Mouse (Mus musculus): ENCODE data around the gene 4632433K11Rik. TPM values are rescaled to one million over a fixed set of nuclear protein-coding genes. Genes with fewer than 3 reads are reported as not detected.
"Not testable (repeated sequence)": the region's sequence is repeated elsewhere in the genome, so short reads cannot be mapped to it uniquely, and the experiment has no call there.

Gene 4632433K11Rik
- not detected in 2 replicates for polyA plus RNA-seq (2015; fragmentation: Nextera tagmentation; extraction: Ambion mirVana)

DNA sequence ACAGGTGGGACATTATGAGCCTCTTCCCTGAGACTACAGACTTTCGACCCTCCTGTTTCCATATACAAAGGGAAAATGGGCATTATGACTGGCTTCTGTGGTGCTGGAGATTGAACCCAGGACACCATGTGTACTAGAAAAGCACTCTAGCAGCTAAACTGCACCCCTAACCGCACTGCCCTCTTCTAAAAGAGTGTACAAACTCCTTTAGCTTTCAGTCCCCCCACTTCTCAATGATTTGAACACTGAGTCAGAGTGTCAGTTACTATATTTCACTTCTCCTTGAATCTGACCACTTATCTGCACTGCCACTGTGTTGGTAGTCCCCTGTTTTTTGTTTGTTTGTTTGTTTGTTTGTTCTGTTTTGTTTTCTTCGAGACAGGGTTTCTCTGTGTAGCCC, at the start of gene 4632433K11Rik:
Gene 4632433K11Rik, plus strand, starts transcription at position 301 of the 400 bp plus-strand sequence.
- Histone ChIP-seq H3K9me3 (no peaks in the 10 kb centered on the region), H3K4me2 (replicated peaks) (no peak within 1 kb of the TSS), H3K9ac (replicated peaks) (no peak within 1 kb of the TSS), H3K27ac (replicated peaks) (no peak within 1 kb of the TSS), H3K4me1 (peaks cover 11% of the 10 kb centered on the region), H3K4me3 (no peak within 1 kb of the TSS), H3K27me3 (no peaks in the 10 kb centered on the region), H3K36me3 (peaks cover 75% of the 10 kb centered on the region)
- no peak for ATAC-seq (replicated peaks)
- WGBS, result 92% methylated on average over 3 of the region's 3 CpGs

DNA sequence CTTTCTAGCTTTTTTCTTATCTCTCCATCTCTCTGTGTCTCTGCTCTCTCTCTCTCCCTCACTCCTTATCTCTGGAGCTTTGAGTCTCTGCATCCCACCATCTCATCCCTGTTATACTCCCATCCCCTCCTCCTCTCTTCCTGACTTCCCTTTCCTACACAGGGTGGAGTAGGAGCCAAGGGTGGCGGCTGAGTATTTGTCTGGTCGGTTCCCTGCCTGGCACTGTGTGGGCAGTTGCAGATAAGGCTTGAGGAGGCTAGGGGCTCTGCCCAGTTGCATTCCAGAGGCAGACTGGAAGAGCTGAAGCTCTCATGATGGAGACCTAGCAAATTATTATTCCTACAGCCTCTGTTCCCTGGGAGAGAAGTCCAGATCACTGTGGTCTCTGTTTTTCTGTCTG, 45.7 kb upstream of the 4632433K11Rik start:
- no peak overlapping the region for H3K9ac ChIP-seq (replicated peaks)
- H3K9me3 ChIP-seq, result no peaks in the 10 kb centered on the region
- H3K4me1 ChIP-seq, result peaks cover 5% of the 10 kb centered on the region; the same call in 1 of the 2 replicates
- H3K36me3 ChIP-seq, result peaks cover 18% of the 10 kb centered on the region
- no peak overlapping the region for H3K4me3 ChIP-seq
- no peak overlapping the region for H3K27ac ChIP-seq (replicated peaks)
- H3K27me3 ChIP-seq, result no peaks in the 10 kb centered on the region
- 74% methylated on average over 2 of the region's 2 CpGs for WGBS
- H3K4me2 ChIP-seq (replicated peaks), result no peak overlapping the region
- ATAC-seq (replicated peaks), result no peak

DNA sequence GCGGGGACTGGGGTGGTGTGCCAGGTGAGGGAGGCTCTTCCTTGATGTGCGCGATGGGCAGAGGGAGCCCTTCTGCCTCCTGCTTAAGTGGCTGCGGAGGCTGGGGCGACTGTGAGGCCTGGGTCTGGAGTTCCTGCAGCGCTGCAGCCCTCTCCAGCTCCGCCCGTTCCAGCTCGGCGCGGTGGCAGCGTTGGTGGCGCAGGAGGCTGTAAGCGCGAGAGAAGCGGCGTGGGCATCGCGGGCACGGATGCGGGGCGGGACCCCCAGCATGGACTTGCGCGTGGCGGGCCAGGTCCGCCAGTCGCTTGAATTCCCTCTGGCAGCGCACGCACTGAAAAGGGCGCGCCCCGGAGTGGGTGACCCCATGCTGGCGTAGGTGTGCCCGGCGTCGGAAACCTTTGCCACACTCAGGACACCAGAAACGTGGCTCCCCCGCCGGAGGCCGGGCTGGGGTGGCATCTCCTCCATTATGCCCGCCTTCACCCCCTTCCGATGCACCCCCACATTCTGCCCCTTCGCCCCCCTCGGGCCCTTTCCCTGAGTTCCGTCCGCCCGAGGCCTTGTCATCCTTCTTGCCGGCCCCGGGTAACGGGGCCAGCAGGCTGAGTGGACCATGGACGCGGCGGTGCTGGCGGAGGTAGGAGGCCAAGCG, 40.4 kb upstream of the 4632433K11Rik start:
- Histone ChIP-seq H3K4me2 (replicated peaks) (peak overlapping the region; percentile 85), H3K4me1 (peaks cover 34% of the 10 kb centered on the region), H3K36me3 (peaks cover 33% of the 10 kb centered on the region), H3K9ac (replicated peaks) (0 out of 2 replicates have a peak overlapping the region, but pooled peaks have one; percentile 4), H3K4me3 (peak overlapping the region; percentile 72), H3K27me3 (no peaks in the 10 kb centered on the region), H3K27ac (replicated peaks) (no peak overlapping the region), H3K9me3 (no peaks in the 10 kb centered on the region)
- 45% methylated on average over 55 of the region's 55 CpGs for WGBS
- ATAC-seq (replicated peaks), result no peak

DNA sequence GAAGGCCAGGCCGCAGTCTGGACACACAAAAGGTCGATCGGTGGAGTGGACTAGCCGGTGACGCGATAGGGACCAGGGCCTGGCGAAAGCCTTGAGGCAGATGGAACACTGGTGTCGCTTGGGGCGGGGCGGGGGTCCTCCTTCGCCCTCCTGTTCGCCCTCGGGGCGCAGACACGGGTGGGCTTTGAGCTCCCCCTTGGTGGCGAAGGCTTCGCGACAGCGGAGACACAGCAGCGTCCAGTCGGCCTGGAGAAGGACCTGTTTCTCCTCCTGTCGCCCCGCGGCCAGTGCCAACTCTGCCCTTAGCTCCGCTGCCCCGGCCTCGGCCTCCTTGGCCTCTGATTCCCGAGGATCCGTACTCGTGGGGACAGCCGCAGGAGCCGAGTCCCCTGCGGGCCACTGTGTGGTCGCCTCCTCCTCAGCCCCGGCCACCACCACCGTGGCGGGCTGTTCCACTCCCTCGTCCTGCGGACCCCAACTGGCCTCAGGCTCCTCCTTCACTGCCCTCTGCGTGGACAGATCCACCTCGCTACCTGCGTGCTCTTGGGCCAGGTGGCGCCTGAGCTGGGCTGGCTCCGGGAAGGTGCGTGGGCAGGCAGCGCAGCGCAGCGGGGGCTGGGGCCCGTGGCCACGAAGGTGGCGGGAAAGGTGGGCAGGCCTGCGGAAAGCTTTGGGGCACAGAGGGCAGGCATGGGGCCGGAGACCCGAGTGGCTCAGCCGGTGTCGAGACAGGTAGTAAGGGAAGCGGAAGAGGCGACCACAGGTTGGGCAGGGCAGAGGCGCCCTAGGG, 39.7 kb upstream of the 4632433K11Rik start:
- ATAC-seq (replicated peaks), result no peak
- WGBS, result 57% methylated on average over 59 of the region's 59 CpGs
- peak overlapping the region; percentile 85 for H3K4me2 ChIP-seq (replicated peaks)
- H3K36me3 ChIP-seq, result peaks cover 33% of the 10 kb centered on the region
- peak overlapping the region; percentile 72 for H3K4me3 ChIP-seq
- H3K4me1 ChIP-seq, result peaks cover 34% of the 10 kb centered on the region
- H3K27me3 ChIP-seq, result no peaks in the 10 kb centered on the region
- no peaks in the 10 kb centered on the region for H3K9me3 ChIP-seq
- peak overlapping the region; percentile 88; the same call in 1 of the 2 replicates for H3K9ac ChIP-seq (replicated peaks)
- no peak overlapping the region for H3K27ac ChIP-seq (replicated peaks)

DNA sequence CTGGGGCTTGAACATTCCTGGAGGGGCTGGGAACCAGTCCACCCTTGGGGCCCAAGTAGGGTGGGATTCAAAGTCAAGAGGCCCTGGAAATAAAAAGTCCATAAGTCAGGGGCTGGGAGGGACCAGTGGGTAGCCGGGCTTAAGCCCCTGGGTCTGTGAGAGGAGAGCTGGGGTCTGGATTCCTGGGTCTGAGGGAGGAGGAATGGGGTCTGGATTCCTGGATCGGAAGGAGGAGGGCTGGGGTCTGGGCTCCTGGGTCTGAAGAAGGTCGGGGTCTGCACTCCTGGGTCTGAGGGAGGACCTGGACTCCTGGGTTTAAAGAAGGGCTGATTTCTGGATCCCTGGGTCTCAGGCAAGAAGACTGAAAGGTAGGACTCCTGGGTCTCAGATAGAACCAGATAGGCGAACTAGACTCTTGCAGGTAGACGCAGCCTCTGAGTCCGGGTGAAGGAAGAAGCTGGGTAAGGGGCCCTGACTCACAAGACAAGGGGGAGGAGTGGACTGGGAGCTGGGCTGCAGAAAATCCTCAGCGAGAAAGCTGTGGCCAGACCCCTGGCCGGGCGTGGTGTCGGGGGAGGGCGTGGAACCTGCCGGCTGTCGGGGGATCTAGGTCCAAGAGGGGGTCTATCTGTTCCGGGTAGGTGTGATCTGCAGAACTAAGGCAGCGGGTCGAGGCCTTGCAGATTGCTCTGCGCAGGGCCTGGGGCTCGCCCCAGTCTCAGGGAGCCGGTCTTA, 38.5 kb upstream of the 4632433K11Rik start:
- peak overlapping the region; percentile 72 for H3K4me3 ChIP-seq
- H3K4me2 ChIP-seq (replicated peaks), result peak overlapping the region; percentile 85
- WGBS, result 6% methylated on average over 19 of the region's 19 CpGs
- no peaks in the 10 kb centered on the region for H3K27me3 ChIP-seq
- peak; percentile 17 for ATAC-seq (replicated peaks)
- peak overlapping the region; percentile 72 for H3K27ac ChIP-seq (replicated peaks)
- H3K9ac ChIP-seq (replicated peaks), result peak overlapping the region; percentile 88
- no peaks in the 10 kb centered on the region for H3K9me3 ChIP-seq
- peaks cover 33% of the 10 kb centered on the region for H3K36me3 ChIP-seq
- peaks cover 34% of the 10 kb centered on the region for H3K4me1 ChIP-seq

DNA sequence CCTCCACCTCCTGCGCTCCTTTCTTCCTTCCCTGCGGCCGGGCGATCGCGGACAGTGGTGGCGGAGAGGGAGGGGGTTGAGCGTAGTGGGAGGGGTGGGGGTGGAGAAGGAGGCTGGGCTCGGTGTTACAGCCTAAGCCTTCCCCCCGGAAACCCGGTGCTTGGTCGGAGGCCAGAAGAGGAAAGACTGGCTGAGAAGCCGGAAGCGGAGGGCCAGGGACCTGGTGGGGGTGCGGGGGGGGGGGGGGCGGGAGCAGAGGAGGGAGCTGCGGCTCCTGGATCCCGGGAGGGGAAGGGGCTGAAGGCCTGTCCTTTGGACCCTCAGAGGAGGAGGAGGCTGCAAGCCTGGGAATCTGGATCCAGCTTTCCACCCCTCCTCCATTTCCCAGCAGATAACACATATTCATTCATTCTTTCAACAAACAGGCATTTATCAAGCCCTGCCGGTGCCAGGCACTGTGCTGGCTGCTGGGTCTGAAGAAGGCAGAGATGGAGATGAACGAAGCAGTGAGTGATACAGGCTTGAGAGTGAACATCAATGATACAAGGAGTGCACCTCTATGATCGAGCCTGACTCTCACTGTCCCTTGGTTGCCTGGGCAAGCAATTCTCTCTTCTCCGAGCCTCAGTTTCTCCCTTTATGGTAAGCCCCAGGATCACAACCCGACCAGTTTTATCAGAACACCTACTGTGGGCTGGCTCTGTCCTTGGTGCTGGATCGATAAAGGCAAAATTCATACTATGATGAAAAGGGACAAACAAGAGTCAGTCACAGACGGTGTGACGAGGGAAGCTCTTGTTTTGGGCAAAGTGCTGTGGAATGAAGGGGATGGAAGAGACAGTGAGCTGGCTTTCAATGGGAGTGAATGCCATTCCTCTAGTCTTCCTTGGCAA, 37.7 kb upstream of the 4632433K11Rik start, which contains the start of gene Zfp579:
Gene Zfp579, minus strand, starts transcription at position 156 of the 893 bp plus-strand sequence.
- H3K36me3 ChIP-seq, result peaks cover 32% of the 10 kb centered on the region
- H3K4me1 ChIP-seq, result peaks cover 34% of the 10 kb centered on the region
- H3K27ac ChIP-seq (replicated peaks), result peak within 1 kb of the TSS; percentile 72
- WGBS, result 5% methylated on average over 22 of the region's 26 CpGs
- H3K27me3 ChIP-seq, result no peaks in the 10 kb centered on the region
- H3K4me3 ChIP-seq, result peak within 1 kb of the TSS; percentile 72
- H3K9me3 ChIP-seq, result no peaks in the 10 kb centered on the region
- peak; percentile 87 for ATAC-seq (replicated peaks)
- H3K4me2 ChIP-seq (replicated peaks), result peak within 1 kb of the TSS; percentile 85
- H3K9ac ChIP-seq (replicated peaks), result peak within 1 kb of the TSS; percentile 88

DNA sequence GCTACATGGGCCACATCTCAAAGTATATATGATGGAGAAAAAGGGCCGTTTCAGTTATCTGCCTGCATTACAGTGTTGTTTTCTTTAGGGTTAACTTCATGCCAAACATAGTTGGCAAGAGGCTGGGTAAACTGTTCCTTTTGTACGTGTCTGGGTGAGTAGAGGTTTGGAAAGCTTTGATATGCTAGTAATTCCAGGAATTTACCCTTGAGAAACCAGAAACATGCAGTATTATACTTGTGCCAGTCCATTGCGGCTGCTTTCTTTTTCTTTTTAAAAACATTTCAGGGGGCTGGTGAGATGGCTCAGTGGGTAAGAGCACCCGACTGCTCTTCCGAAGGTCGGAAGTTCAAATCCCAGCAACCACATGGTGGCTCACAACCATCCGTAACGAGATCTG, 37.0 kb upstream of the 4632433K11Rik start:
- Histone ChIP-seq H3K27me3 (no peaks in the 10 kb centered on the region), H3K9ac (replicated peaks) (peak overlapping the region; percentile 88), H3K9me3 (no peaks in the 10 kb centered on the region), H3K36me3 (peaks cover 26% of the 10 kb centered on the region), H3K27ac (replicated peaks) (peak overlapping the region; percentile 62), H3K4me2 (replicated peaks) (peak overlapping the region; percentile 85), H3K4me1 (peaks cover 34% of the 10 kb centered on the region), H3K4me3 (peak overlapping the region; percentile 72)
- ATAC-seq (replicated peaks), result no peak
- WGBS, result 64% methylated on average over 8 of the region's 8 CpGs

DNA sequence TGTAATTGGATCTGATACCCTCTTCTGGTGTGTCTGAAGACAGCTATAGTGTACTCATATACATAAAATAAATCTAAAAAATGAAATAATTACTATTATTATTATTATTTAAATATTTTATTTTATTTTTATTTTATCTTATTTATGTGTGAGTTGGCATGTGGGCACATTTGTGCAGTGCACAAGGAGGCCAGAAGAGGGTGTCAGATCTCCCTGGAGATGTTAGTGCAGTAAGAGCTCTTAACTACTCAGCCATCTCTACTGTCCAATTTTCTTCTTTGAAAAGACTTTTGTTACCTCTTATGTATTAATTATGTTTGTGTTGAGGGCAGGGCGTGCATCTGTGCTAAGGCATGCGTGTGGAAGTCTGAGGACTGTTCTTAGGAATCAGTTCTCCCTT, 34.0 kb upstream of the 4632433K11Rik start:
- no peak overlapping the region for H3K4me2 ChIP-seq (replicated peaks)
- WGBS, result 70% methylated on average over 2 of the region's 2 CpGs
- H3K9ac ChIP-seq (replicated peaks), result no peak overlapping the region
- H3K27ac ChIP-seq (replicated peaks), result no peak overlapping the region
- H3K27me3 ChIP-seq, result no peaks in the 10 kb centered on the region
- H3K9me3 ChIP-seq, result no peaks in the 10 kb centered on the region
- H3K4me3 ChIP-seq, result no peak overlapping the region
- 0 out of 2 replicates have a peak, but pooled peaks cover 3% of the 10 kb centered on the region for H3K36me3 ChIP-seq
- peaks cover 13% of the 10 kb centered on the region for H3K4me1 ChIP-seq
- no peak for ATAC-seq (replicated peaks)

DNA sequence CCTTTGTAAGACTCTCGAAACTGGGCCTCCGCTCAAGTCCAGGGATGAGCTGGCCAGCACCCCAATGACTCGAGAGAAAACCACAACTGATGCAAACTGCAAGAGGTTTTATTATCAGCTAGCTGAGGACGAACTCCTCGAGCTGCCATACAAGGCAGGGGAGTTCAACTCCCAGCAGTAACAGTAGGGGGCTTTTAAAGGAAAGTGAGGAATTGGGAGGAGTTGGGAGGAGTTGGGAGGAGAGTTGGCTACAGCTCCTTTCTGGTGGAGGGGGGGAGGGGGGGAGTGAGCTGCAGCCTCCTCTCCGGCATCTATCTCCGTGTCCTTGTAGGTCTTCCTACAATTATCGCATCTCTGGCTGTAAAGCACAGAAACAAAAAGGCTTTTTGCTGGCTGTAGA, 31.0 kb upstream of the 4632433K11Rik start:
- WGBS, result 60% methylated on average over 8 of the region's 8 CpGs
- not testable (repeated sequence) for ATAC-seq (replicated peaks); H3K27ac ChIP-seq (replicated peaks); H3K9ac ChIP-seq (replicated peaks); H3K4me1 ChIP-seq; H3K4me3 ChIP-seq; H3K9me3 ChIP-seq; H3K27me3 ChIP-seq; H3K4me2 ChIP-seq (replicated peaks)
- H3K36me3 ChIP-seq, result peaks cover 19% of the 10 kb centered on the region

DNA sequence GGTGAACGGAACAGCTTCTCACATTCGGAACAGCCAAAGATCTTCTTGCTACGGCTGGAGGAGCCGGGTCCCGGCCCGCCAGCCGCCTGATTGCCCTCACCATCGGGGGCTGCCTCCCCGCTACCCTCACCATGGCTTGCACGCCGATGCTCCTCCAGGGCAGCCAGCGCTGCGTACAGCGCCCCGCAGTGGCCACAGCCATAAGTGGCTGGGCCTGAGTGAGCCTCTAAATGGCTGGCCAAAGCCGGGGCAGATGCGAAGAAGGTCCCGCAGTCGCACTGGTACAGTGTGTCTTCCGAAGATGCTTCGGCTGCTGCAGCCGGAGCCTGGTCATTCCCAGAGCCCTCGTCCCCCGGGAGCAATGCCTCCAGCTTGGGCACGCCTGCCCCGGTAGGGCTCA, 25.7 kb upstream of the 4632433K11Rik start:
- WGBS, result 97% methylated on average over 26 of the region's 26 CpGs
- no peak overlapping the region for H3K9ac ChIP-seq (replicated peaks)
- no peak overlapping the region for H3K4me3 ChIP-seq
- no peak overlapping the region for H3K27ac ChIP-seq (replicated peaks)
- no peaks in the 10 kb centered on the region for H3K27me3 ChIP-seq
- H3K4me2 ChIP-seq (replicated peaks), result no peak overlapping the region
- ATAC-seq (replicated peaks), result no peak
- H3K4me1 ChIP-seq, result peaks cover 3% of the 10 kb centered on the region; the same call in 1 of the 2 replicates
- peaks cover 63% of the 10 kb centered on the region for H3K36me3 ChIP-seq
- H3K9me3 ChIP-seq, result no peaks in the 10 kb centered on the region
